Mouse (Mus musculus): Measurements from ENCODE around the gene Pex5l. TPM values are rescaled to one million over a fixed set of nuclear protein-coding genes. Genes with fewer than 3 reads are reported as not detected.

The Pex5l gene
- total RNA-seq, 4 experiments from 2014 or later = 0.11 to 0.66 (median 0.31) TPM

- no peak for DNase-seq (ENCODE audit: low spot score)
These were observed 195.6 kb downstream of the Pex5l start for GRCm38 (mm10) chr3:32947486-32947885.

GRCm38 (mm10) chr3:32939802-32940501 lies 203.1 kb downstream of the Pex5l start:
- DNase-seq (ENCODE audit: low spot score) = no peak

DNA sequence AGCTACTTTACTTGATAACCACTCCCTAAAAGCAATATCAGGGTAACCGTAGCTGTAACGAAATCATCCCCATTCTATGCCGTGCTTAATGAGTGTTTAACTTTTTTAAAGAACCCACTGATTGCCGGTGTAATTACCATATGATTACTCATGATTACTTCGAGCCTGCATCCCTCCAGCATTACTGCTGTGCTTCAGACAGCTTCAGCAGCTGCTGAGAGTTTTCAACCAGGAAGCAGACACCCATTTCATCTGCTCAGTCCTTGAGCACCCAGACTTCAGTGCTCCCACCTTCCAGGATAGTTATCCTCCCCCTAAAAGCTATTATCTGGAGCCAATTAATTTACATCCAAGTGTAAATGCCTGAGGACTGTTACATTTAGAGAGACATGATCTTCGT lies 218.9 kb downstream of the Pex5l start:
- no peak for DNase-seq (ENCODE audit: low spot score)

DNA sequence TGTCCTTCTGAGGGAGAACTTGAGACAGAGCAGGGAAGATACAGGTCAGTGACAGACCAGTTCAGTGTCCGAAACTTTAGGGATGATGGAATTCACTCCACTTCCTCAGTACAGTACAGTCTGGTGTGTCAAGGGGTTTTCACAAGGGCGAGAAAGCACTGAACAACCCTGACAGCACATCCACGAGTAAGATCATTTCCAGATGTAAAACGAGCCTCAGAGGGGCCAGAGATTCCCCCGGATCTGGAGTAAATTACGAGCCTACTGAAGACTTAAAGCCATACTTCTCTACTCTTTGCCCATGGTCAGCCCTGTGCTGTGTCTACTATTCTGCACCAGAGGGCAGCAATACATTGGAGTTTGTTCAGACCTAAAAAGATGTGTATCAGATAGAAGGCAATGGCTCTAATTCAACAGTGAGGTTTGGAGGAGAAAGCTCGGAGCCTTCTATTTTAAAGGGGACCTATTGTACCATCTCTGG lies 232.9 kb downstream of the Pex5l start:
- no peak for DNase-seq (ENCODE audit: low spot score)

- DNase-seq (ENCODE audit: low spot score) = peak; percentile 11
These were observed 234.6 kb downstream of the Pex5l start for GRCm38 (mm10) chr3:32908400-32908799.

- DNase-seq (ENCODE audit: low spot score) = no peak
These were observed 236.9 kb downstream of the Pex5l start for GRCm38 (mm10) chr3:32905850-32906779.

DNA sequence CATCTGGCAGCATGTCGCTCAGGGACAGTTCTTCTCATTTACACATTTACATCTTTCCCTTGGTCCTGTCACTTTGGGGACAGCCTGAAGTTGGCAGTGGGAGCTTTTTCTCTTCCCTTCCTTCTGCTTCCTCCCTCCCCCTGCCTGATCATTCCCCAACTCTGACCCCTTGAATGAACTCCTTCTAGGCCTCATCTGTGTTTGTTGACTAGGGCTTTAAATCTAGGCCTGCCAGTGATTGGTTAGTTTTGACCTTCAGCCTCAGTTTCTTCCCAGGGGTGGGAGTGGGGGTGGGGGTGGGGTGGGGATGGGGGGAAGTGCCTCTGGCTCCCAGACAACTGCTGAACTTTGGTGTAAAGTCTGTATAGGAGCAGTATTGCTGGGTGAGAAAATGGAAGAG lies 238.4 kb downstream of the Pex5l start:
- DNase-seq (ENCODE audit: low spot score) = no peak

DNA sequence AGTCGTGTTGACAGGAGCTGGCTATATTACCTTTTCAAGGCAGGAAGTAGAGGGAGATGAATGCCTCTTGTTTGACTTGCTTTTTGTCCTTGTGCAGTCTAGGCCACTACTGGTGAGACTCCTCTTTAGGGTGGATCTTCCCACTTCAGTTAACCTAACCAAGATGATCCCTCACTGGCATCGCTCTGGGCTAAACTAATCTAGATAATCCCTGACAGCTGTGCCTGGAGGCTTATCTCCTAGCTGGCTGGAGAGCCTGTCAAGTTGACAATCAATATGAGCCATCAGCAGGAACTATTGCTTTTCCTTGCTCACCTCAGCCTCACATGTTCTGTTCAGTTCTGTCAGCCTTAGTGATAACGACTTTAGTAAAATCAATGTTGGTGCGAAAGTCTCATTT lies 239.6 kb downstream of the Pex5l start:
- no peak for DNase-seq (ENCODE audit: low spot score)

Data from heart, adult 8-10 months (tissue).